Mouse (Mus musculus) liver, embryonic 14.5 days (tissue): ENCODE results near the gene Acsl5. TPM values are rescaled to one million over a fixed set of nuclear protein-coding genes. Genes with fewer than 3 reads are reported as not detected.

Source experiments
- ATAC-seq: fragments of 200-750 bp; cut with Nextera tagmentation; 2 replicates; pipeline ENCODE4 v1.8.0; 2017; ENCODE audit warnings: moderate number of reproducible peaks, mild to moderate bottlenecking, moderate library complexity; ENCODE audit not compliant: insufficient read depth
- DNase-seq, 3 experiments: peaks; one replicate each; pipeline ENCODE4 v3.0.0-alpha.2; 2012 to 2013; ENCODE audit warnings: low read depth in 3 of 3, low spot score in 3 of 3
- H3K27ac ChIP-seq: fragments of 300-500 bp; sonication (generic); 2 replicates; pipeline ENCODE4 v1.5.1; 2014; ENCODE audit warnings: moderate library complexity, mild to moderate bottlenecking, control low read depth, inconsistent platforms
- H3K27me3 ChIP-seq: fragments of 300-500 bp; sonication (generic); 2 replicates; pipeline ENCODE4 v1.6.1; 2014; ENCODE audit warnings: mild to moderate bottlenecking, low read length, moderate library complexity; ENCODE audit not compliant: control insufficient read depth, insufficient read depth
- H3K36me3 ChIP-seq: fragments of 300-500 bp; sonication (generic); replicated peaks from 2 replicates; pipeline ENCODE4 v1.6.1; 2014; ENCODE audit warnings: low read depth; ENCODE audit not compliant: control insufficient read depth, insufficient read depth
- H3K4me1 ChIP-seq, 2 experiments: fragments of 200-500 bp in 1 of 2; fragments of 300-500 bp in 1 of 2; sonication (generic) in 1 of 2; replicated peaks; 2 replicates each; pipeline ENCODE4 v1.6.1; 2012 to 2014; ENCODE audit warnings: antibody characterized with exemption in 1 of 2, inconsistent platforms in 1 of 2, low read length in 1 of 2; ENCODE audit not compliant: control insufficient read depth in 2 of 2, insufficient read depth in 2 of 2
- H3K4me2 ChIP-seq: fragments of 300-500 bp; sonication (generic); 2 replicates; pipeline ENCODE4 v1.6.1; 2014; ENCODE audit warnings: low read depth, mild to moderate bottlenecking, control low read depth, moderate library complexity
- H3K4me3 ChIP-seq, 2 experiments: fragments of 200-500 bp in 1 of 2; fragments of 300-500 bp in 1 of 2; sonication (generic) in 1 of 2; 2 replicates each; pipeline ENCODE4 v1.5.1; 2012 to 2014; ENCODE audit warnings: low read depth in 2 of 2, low read length in 2 of 2, mild to moderate bottlenecking in 2 of 2, control low read depth in 1 of 2, inconsistent platforms in 1 of 2, moderate library complexity in 1 of 2; ENCODE audit not compliant: insufficient read depth in 1 of 2
- H3K9ac ChIP-seq: fragments of 300-500 bp; sonication (generic); replicated peaks from 2 replicates; pipeline ENCODE4 v1.6.1; 2014; ENCODE audit warnings: mild to moderate bottlenecking, control low read depth, moderate library complexity
- H3K9me3 ChIP-seq: fragments of 300-500 bp; sonication (generic); 2 replicates; pipeline ENCODE4 v1.6.1; 2016; ENCODE audit warnings: low read length, mixed read lengths; ENCODE audit not compliant: control insufficient read depth
- CTCF ChIP-seq: IDR thresholded peaks from 2 replicates; pipeline ENCODE4 v1.5.1; 2016; ENCODE audit warnings: antibody characterized with exemption, low read depth, control low read depth
- EP300 ChIP-seq: IDR thresholded peaks from 2 replicates; pipeline ENCODE4 v1.6.1; 2016; ENCODE audit warnings: antibody characterized with exemption, low read depth
- WGBS: fragments of 180-500 bp; shearing (Covaris S2); extraction: QIAGEN DNeasy Blood & Tissue Kit; methylation state at CpG from one replicate; pipeline ENCODE4 v1.1.7; 2014; ENCODE audit not compliant: insufficient replicate concordance; 5-methylcytosine and 5-hydroxymethylcytosine counted together
- polyA plus RNA-seq, 2 experiments: library from polyadenylated mRNA; depleted of rRNA in 1 of 2; stranded (reverse) in 1 of 2; unstranded in 1 of 2; fragments of >200 nt; fragmentation: Nextera tagmentation in 1 of 2; extraction: Ambion mirVana in 1 of 2; gene quantifications; 2 replicates each; pipeline versions ENCODE4 v1.2.1 to v1.2.3; 2012 to 2014

Gene Acsl5
- polyA plus RNA-seq, 2 experiments = 50.3 to 117 TPM

DNA sequence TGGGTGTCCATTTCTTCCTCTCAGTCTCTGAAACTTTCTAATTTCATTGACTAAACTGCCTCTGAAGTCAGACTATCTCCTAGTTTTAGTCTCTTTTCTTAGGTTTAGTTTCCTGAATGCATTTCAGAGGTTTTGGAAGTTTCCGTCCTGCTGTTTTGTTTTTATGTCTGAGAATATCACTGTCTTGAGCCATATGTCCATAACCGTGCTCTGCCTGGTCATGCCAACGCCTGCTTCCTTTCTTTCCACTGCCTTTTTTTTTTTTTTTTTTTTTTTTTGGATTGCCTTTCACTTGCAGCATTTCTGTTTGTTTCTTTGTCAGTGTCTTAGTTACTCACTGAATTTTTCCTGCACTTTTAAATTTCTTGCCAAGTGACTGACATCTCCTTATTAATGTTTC, 48.8 kb downstream of the Acsl5 start:
- H3K4me3 ChIP-seq = no peak overlapping the region
- no peak for TF ChIP-seq CTCF
- no peak for TF ChIP-seq EP300
- H3K4me1 ChIP-seq = peaks cover 2 to 8% of the 10 kb centered on the region in 2 experiments
- no peak overlapping the region for H3K27ac ChIP-seq
- no peaks in the 10 kb centered on the region for H3K9me3 ChIP-seq
- H3K27me3 ChIP-seq = no peaks in the 10 kb centered on the region
- H3K4me2 ChIP-seq = no peak overlapping the region
- 72% methylated on average over 3 of the region's 3 CpGs for WGBS
- no peak for DNase-seq
- H3K9ac ChIP-seq = no peak overlapping the region
- H3K36me3 ChIP-seq = peaks cover 53% of the 10 kb centered on the region
- no peak for ATAC-seq

DNA sequence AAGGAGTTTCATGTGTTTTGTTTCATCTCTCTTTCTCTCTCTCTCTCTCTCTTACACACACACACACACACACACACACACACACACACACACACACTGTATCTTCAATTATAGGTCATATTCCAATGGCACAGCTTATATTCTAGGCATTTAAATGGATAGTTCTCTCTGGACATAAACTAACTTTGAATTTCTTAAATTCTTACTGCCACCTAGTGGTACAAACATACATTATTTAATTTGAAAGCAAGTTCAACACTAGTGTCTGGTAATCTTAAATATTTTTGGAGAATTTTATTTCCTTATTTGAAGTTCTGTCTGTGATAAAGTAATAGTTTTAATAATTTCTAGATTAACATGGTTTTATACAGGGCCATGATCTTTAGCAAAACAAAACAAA, 53.3 kb downstream of the Acsl5 start:
- peaks cover 55% of the 10 kb centered on the region for H3K36me3 ChIP-seq
- DNase-seq = no peak
- no peak overlapping the region for H3K4me3 ChIP-seq
- no peak overlapping the region for H3K4me2 ChIP-seq
- no peak for ATAC-seq
- H3K4me1 ChIP-seq = no peaks in the 10 kb centered on the region
- no peak overlapping the region for H3K9ac ChIP-seq
- H3K27me3 ChIP-seq = no peaks in the 10 kb centered on the region
- TF ChIP-seq CTCF = peak; percentile 48; the same call in 1 of the 2 replicates
- no peak for TF ChIP-seq EP300
- no peaks in the 10 kb centered on the region for H3K9me3 ChIP-seq
- H3K27ac ChIP-seq = no peak overlapping the region

DNA sequence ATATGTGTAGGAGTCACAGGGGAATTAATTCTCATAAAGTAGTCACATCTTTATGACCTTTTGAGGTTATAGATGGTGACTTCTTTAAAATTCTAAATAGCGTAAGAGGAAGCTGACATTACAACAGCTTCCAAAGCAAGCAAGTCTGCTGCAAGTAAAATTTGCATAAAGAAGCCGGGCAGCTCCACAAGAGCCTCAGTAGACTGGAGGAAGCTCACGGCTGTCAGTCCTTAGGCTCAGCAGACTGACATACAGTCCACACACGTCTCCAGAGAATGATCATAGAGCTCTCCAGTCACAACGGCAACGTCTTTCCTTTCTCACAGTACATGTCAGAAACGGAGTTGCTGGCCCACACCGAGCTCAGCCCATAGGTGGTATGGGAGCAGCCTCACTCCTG, 60.1 kb downstream of the Acsl5 start:
- H3K27ac ChIP-seq = no peak overlapping the region
- TF ChIP-seq CTCF (no peak), EP300 (no peak)
- 77% methylated on average over 8 of the region's 8 CpGs for WGBS

DNA sequence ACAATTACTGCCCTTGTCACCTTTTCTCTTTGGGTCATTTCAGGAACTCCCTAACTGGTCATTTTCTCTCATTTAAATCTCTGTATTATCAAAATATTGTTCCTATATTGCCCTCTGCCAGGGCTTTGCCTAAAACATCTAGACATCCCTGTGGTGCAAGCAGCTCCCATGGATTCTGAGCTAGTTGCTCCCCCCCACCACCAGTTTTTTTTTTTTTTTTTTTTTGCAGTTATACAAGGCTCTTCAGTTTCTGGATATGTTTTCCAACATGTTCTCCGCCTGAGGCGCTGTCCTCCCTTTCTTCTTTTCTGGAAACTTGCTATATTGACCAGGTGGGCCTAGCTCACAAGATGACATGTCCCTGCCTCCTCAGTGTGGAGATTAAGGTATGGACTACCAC, 61.9 kb downstream of the Acsl5 start:
- H3K4me2 ChIP-seq = peak overlapping the region; percentile 83
- H3K36me3 ChIP-seq = peaks cover 31% of the 10 kb centered on the region
- DNase-seq (no peak), ATAC-seq (no peak)
- peaks cover 8 to 14% of the 10 kb centered on the region in 2 experiments; a peak in 3 of 4 replicates for H3K4me1 ChIP-seq
- H3K27me3 ChIP-seq = no peaks in the 10 kb centered on the region
- H3K9ac ChIP-seq = no peak overlapping the region; the same call in 1 of the 2 replicates
- 84% methylated on average over 2 of the region's 2 CpGs for WGBS
- H3K9me3 ChIP-seq = no peaks in the 10 kb centered on the region
- no peak for TF ChIP-seq EP300
- no peak for TF ChIP-seq CTCF
- no peak overlapping the region for H3K4me3 ChIP-seq
- H3K27ac ChIP-seq = no peak overlapping the region

More for the DNA sequence above, 60.1 kb downstream of the Acsl5 start:
- H3K4me1 ChIP-seq = peaks cover 5 to 6% of the 10 kb centered on the region in 2 experiments; a peak in 3 of 4 replicates
- H3K36me3 ChIP-seq = peaks cover 43% of the 10 kb centered on the region
- no peaks in the 10 kb centered on the region for H3K9me3 ChIP-seq
- H3K4me2 ChIP-seq = no peak overlapping the region
- no peak overlapping the region for H3K4me3 ChIP-seq
- no peak overlapping the region for H3K9ac ChIP-seq
- H3K27me3 ChIP-seq = no peaks in the 10 kb centered on the region
- ATAC-seq (no peak), DNase-seq (no peak)

DNA sequence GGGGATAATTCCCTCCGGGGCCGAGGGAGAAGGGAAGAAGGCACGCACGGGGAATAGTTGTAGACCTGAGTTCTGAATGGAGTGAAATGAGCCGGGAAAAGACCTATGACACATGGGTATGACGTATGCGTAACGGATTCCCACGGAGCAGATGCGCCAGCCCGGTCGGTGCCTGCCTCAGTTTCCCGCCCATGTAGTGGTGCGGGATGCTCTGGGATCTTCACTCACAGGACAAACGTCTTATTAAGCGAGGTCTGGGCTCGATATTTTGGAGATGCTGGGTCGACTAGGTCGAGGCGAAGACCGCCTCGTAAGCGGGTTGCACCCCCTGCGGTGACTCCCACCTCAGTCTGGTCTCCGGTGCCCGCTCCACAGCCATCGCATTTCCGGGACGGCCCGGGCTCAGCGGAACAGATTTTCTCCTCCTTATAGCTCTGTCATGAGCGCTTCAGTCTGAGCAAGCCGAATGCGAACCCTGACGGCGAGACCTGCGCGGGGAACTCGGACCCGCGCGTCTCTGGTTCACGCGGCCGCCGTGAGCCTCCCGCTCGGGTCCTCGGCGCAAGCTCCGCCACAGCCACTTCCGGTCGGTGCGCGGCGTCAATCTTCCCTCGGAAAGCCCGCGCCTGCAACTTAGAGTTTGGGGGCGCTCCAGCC, 63.8 kb downstream of the Acsl5 start, which contains the start of gene Zdhhc6:
TSS of gene Zdhhc6 (minus strand) at position 581 of the 657 bp plus-strand sequence.
- H3K9ac ChIP-seq = peak within 1 kb of the TSS; percentile 82
- peak; percentile 79 for ATAC-seq

More for the DNA sequence above, 63.8 kb downstream of the Acsl5 start, which contains the start of gene Zdhhc6:
- peak in 1 of 3 experiments; percentile 28 for DNase-seq
- H3K4me3 ChIP-seq = peak within 1 kb of the TSS; percentile 85
- WGBS = under 1% methylated on average over 60 of the region's 60 CpGs
- H3K36me3 ChIP-seq = peaks cover 14% of the 10 kb centered on the region
- H3K27me3 ChIP-seq = no peaks in the 10 kb centered on the region
- peak within 1 kb of the TSS; percentile 83 for H3K4me2 ChIP-seq
- H3K9me3 ChIP-seq = no peaks in the 10 kb centered on the region
- TF ChIP-seq EP300 (no peak), CTCF (0 out of 2 replicates have a peak, but pooled peaks have one; percentile 14)
- peak within 1 kb of the TSS; percentile 74 for H3K27ac ChIP-seq
- peaks cover 8 to 14% of the 10 kb centered on the region in 2 experiments; a peak in 3 of 4 replicates for H3K4me1 ChIP-seq
